Mouse (Mus musculus): ENCODE data around the gene Faim. TPM values are rescaled to one million over a fixed set of nuclear protein-coding genes. Genes with fewer than 3 reads are reported as not detected.

The Faim gene
- total RNA-seq, 2 experiments from 2014 or later, result 34.3 to 41.1 TPM

GRCm38 (mm10) chr9:98973561-98973960, 12.6 kb upstream of the Faim start:
- no peak for DNase-seq (ENCODE audit: low spot score in 2 of 2)

GRCm38 (mm10) chr9:98974898-98975297, 11.3 kb upstream of the Faim start:
- DNase-seq (ENCODE audit: low spot score in 2 of 2), result no peak

- no peak for DNase-seq (ENCODE audit: low spot score in 2 of 2)
These were observed 10.1 kb upstream of the Faim start for GRCm38 (mm10) chr9:98976081-98976480.

- no peak for DNase-seq (ENCODE audit: low spot score in 2 of 2)
These were observed 9.7 kb upstream of the Faim start for GRCm38 (mm10) chr9:98976520-98976919.

DNA sequence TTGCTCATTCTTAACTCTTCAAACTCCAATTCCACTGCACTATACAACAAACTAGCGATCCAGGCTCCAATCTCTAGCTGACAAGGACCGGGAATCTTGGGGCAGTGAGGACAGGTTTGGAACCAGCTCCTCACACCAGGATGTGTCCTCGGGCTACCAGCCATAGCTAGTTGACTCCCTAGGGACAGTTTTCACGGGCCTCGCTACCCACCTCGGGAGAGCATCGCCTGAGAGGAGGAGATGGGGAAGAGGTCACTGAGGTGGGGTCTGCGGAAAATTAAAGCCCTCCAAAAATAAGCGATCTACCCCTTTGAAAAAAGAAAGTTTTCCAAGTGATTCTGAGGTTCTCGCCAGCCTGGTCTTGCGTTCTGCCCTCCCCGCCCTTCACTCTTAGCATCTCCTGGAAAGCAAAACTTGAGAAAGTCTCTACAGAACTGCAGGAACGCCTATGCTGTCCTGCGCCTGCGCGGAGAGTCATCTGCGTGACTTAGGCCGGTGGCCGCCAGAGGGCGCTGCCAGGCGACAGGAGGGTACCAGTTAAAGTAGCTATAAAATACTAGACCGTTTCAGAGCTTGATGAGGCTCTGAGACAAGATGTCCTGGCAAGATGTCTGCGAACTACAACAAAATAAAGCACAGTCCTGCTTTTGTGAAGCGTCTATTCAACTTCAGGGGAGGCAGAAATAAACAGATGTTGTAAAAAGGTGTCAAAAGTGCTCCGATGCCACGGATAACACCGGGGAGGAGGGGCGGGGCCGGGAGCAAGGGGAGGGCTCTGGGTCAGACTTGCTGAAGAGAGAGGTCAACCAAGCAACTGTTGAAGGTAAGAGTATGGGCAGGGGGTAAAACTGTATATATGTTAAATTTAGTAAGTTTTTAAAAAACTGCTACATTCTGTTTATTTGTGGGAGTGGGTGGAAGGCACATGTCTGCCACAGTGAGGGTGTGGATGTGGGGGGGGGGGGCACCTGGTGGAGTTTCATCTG, 6.4 kb upstream of the Faim start:
- peak; percentile 88 to 93 for DNase-seq (ENCODE audit: low spot score in 2 of 2)

DNA sequence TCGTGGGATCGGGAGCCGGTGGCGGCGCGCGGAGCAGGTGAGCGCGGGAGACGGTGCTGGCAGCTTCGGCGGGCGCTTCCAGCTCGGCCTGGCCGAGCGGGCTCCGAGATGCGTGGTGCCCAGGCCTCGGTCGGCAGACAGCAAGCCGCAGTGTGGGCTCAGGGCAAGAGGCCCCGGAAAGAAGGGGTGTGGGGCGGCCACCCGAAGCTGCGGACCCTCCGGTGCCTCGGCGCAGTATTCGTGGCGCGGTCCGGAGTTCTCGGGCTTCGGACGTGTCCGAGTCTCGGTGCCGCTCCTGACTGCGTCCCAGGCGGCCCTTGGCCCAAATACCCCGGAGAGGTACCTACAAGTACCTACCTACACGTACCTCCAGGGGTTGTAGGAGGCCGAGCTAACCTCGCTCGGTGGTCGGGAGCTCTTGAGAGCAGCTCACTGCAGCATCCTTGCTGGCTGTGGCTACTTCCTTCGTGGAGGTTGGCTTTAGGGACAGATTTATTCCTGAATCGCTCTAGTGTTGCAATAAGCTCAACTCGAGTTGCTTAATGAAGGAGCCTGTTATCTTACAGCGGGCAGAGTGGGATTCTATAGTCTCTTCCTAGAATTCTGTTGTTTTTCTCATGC, 413 bp downstream of the Faim start:
- peak in 1 of 2 experiments; percentile 34 for DNase-seq (ENCODE audit: low spot score in 2 of 2)

- DNase-seq (ENCODE audit: low spot score in 2 of 2), result no peak
These were observed 958 bp downstream of the Faim start for GRCm38 (mm10) chr9:98987131-98987530.

GRCm38 (mm10) chr9:98994103-98994502, 7.9 kb downstream of the Faim start:
- DNase-seq (ENCODE audit: low spot score in 2 of 2), result no peak

DNA sequence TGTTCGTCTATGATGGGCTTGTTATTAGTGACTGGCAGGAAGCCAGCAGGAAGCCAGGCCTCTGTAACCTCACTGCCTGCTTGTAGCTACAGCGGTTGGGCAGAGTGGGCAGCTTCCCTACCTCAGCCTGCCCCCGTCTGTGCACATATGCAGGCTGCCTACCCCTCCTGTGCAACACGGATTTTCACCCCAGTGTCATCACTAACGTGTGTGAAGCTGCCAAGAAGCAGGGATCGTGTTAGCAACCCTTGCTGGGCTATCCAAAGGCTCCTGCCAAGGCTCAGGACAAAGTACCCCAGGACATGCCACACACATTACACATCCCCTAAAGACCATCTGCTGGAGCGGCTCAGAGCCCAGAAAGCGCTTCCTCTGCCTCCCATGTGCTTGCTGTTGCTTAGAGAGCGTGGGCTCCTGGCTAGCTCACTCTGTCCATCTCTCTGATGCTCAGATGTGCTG, 13.7 kb downstream of the Faim start:
- DNase-seq (ENCODE audit: low spot score in 2 of 2), result peak; percentile 15 to 64

DNA sequence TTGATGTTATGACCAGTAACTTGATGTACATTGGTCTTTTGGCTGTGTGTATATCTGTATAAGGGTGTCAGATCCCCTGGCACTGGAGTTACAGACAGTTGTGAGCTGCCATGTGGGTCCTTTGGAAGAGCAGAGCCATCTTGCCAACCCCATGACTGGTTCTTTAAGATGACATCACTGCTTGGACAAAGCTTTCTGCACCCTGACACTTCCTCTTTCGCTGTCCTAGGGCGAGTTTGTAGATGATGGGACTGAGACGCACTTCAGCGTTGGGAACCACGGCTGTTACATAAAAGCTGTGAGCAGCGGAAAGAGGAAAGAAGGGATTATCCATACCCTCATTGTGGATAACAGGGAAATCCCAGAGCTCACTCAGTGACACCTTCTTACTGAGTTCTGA, 15.2 kb downstream of the Faim start:
- no peak for DNase-seq (ENCODE audit: low spot score in 2 of 2)

- DNase-seq (ENCODE audit: low spot score in 2 of 2), result no peak
These were observed 23.1 kb downstream of the Faim start for GRCm38 (mm10) chr9:99009069-99009897.

DNA sequence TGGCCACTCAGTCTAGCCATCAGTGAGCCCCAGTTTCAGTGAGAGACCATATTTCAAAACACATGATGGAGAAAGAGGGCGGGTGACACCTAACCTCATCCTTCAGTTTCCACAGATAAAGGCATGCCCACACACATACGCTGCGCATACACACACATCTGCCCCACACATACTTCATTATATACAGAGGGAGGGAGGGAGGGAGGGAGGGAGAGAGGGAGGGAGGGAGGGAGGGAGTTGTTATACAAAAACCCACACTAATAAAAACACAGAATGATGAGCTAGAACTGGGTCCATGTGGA, 23.7 kb downstream of the Faim start:
- DNase-seq (ENCODE audit: low spot score in 2 of 2), result no peak

DNA sequence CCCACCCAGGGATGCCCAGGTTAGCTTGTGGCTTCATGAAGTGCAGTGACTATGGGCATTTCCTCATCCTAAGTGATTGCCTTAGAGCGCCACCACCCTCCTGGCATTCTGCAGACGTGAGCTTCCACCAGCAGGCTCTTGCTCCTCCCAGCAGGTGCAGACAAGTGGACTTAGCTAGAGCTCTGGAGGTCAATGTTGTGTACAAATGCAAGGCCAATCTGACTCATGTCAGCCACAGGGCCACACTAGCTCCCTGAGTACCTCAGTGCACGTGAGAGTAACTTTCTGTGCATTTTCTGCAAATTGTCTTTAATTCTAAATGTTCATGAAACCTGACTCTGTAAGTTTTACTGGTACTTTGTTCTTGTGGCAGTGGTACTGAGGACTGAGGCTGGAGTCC, 30.1 kb downstream of the Faim start:
- no peak for DNase-seq (ENCODE audit: low spot score in 2 of 2)

DNA sequence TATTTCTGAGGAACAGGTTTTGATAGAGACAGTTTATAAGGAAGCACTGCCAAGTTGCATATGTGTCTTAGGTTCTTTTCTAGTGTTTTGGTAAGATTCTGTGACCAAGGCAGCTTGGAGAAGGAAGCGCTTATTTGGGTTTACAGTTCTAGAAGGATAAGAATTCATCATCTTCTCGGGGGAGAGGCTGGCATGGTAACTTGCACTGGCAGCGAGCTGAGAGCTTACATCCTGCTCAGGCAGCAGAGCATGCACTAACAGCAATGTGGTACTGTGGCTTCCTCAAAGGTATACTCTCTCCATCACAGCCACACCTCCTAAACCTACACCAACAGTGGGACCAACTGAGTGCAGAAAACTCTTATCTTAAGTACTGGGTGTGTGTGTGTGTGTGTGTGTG, 30.6 kb downstream of the Faim start:
- DNase-seq (ENCODE audit: low spot score in 2 of 2), result peak in 1 of 2 experiments; percentile 7

DNA sequence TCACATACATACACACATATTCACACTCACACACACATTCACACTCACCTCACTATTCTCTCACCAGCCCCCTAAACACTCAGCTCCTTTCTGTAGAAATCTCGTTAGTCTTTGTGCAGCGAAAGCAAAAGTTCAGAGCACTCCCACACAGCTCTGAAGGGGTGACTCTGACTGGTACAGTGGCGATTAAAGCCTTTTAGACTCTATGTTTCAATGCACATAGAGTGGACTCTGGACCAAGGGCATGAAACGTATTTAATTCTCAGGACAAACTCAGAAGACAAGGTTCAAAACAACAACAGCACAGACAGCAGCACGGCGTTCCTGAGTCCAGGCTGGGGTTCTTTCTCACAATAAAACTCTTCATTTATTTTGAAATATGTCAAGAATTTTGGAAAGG, 31.5 kb downstream of the Faim start:
- no peak for DNase-seq (ENCODE audit: low spot score in 2 of 2)

- no peak for DNase-seq (ENCODE audit: low spot score in 2 of 2)
These were observed 35.0 kb downstream of the Faim start for GRCm38 (mm10) chr9:99021166-99021565.

GRCm38 (mm10) chr9:99021751-99022150, 35.6 kb downstream of the Faim start:
- DNase-seq (ENCODE audit: low spot score in 2 of 2), result no peak

DNA sequence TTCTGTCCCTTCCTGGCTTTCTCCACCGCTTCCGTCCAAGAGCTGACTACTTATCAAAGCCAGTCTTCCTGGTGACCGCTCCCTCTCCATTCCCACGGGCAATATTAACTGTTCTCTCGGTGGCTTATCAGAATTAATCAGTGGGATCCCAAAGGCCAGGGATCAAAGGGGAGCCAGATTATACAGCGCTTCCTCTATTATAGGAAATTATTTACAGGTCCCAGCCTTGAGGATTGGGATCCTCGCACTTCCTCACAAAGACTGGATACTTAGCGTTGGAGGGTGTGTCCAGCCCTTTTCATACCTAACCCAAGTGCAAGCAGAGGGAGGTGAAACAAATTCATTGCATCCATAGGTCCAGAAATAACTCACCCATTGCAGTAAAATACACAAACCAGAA, 45.9 kb downstream of the Faim start:
- no peak for DNase-seq (ENCODE audit: low spot score in 2 of 2)

DNA sequence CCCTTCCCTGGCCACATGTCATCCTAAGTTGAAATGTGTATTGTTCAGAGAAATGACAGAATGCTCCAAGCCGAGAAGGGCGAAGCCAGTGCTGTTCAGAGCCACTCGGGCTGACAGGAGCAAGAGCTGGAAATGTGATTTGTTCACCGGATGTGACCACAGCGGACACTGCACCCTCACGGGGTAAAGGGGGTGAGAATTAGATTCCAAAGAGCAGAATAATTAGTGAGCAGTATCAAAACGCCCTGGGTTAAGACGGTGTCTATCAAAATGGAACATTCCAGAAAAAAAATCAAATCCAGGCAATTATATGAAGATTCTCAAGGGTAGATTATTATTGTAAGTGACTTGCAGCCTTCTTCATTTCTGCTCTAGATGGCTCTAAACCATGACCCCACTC, 47.9 kb downstream of the Faim start:
- DNase-seq (ENCODE audit: low spot score in 2 of 2), result no peak

DNA sequence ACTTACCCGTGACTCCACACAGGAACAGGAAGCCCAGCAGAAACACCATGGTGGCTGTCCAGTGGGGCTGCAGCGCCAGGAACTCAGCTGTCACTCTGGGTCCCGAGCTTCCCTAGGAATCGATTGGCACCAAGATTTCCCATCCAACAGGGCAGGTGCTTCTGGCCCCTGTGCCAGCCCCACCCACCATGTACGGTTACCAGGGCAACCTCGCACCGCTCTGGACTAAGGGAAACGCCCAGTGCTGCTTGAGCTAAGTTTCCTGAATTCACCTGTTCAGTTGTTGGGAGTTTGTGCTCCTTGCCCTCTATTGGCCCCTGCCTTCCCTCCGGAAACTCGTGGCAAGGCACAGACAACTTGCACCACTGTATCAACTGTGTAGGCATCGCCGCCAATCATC, 49.4 kb downstream of the Faim start, which contains the start of gene Gm1123:
Gm1123 (minus strand) TSS at position 141 of the 400 bp plus-strand sequence.
- DNase-seq (ENCODE audit: low spot score in 2 of 2), result no peak

DNA sequence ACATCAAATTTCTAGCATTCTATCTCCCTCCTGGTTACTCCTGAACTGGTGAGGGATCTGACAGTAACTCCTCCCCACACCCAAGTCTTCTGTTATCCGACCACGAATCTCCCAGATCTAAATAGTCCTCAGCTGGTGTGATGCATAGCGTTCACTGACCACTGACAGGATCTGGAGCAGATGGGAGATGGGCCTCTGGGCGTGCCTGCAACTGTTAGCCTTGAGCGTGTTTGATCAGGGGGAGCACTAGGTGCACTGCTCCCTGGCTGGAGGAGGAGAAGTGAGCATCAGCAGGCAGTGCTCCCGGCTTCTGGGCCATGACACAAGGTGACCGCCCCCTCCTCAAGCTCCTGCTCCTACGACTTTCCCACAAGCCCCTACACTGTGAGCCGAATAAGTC, 55.8 kb downstream of the Faim start:
- DNase-seq (ENCODE audit: low spot score in 2 of 2), result no peak

DNA sequence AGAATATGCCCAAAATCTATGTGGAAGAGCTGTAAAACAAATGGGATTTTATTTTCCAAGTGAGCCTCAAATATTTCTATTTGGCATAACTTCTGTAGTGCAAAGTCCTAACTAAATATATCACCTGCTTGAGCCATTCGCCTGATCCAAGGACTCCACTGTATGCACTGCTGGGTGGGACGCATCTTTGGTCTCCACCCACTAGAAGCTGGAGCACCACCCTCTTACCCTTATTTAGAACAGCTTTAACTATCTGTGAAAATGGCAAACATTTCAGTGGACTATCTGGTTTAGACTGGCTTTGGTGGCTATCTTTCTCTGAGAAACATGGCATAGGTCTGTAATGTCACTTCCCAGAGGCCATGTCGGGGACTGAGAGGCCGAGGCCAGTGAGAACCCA, 56.5 kb downstream of the Faim start:
- no peak for DNase-seq (ENCODE audit: low spot score in 2 of 2)
